Mouse (Mus musculus) olfactory bulb, adult 2 months (tissue): ENCODE data around the gene Gpr35. TPM values are rescaled to one million over a fixed set of nuclear protein-coding genes. Genes with fewer than 3 reads are reported as not detected.
A peak's percentile ranks its signal among the peaks of the same experiment; 100 is the strongest.

Source experiments
- H3K27ac ChIP-seq: fragments of 200-500 bp; 2 replicates; pipeline ENCODE4 v1.5.1; 2012; ENCODE audit warnings: low read depth, low read length; ENCODE audit not compliant: insufficient read depth
- H3K4me1 ChIP-seq: fragments of 200-500 bp; 2 replicates; pipeline ENCODE4 v1.6.1; 2012; ENCODE audit warnings: low read length; ENCODE audit not compliant: control insufficient read depth, insufficient read depth
- H3K4me3 ChIP-seq: fragments of 200-500 bp; 2 replicates; pipeline ENCODE4 v1.5.1; 2012; ENCODE audit warnings: mild to moderate bottlenecking, low read depth, low read length, moderate library complexity; ENCODE audit not compliant: insufficient read depth
- CTCF ChIP-seq: fragments of 200-500 bp; IDR thresholded peaks from 2 replicates; pipeline ENCODE4 v1.5.1; 2012; ENCODE audit warnings: low read depth, mild to moderate bottlenecking, low read length, moderate library complexity; ENCODE audit not compliant: insufficient read depth
- POLR2A ChIP-seq: fragments of 200-500 bp; IDR thresholded peaks from 2 replicates; pipeline ENCODE4 v1.6.1; 2012; ENCODE audit warnings: mild to moderate bottlenecking, low read depth, low read length, moderate library complexity; ENCODE audit not compliant: insufficient read depth
- WGBS: fragments of 180-500 bp; shearing (Covaris S2); methylation state at CpG from one replicate; pipeline ENCODE4 v1.1.7; 2018; 5-methylcytosine and 5-hydroxymethylcytosine counted together
- polyA plus RNA-seq: library from polyadenylated mRNA; stranded (reverse); fragments of >200 nt; gene quantifications from 2 replicates; pipeline ENCODE4 v1.2.4, GENCODE M21; 2012; ENCODE audit warnings: low replicate concordance; ENCODE audit not compliant: missing spikeins, insufficient read depth, insufficient read length

Gpr35 gene
- polyA plus RNA-seq, result not detected in 2 replicates

DNA sequence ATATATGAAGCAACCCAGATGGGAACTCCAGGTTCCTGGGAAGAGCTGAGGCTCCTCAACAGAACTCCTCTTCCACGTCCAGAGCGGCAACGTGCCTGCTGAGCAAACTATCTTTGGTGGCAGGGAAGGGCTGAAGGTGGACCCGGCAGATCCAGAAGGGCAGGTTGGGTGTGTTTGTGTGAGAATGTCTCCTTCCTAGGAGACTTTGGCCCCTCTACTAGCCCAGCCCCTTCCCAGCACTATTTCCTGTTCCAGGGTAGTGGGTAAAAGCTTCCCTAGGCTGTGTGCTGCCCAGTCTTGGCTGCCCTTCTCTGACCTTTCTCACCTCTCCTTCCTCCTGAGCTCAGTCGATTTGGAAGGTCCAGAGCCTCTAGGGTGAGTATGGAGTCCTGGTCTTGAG is at the start of gene Gpr35:
Gpr35 (plus strand) TSS at position 259 of the 400 bp plus-strand sequence.
- WGBS, result 79% methylated on average over 5 of the region's 5 CpGs
- Histone ChIP-seq H3K27ac (no peak within 1 kb of the TSS), H3K4me1 (no peaks in the 10 kb centered on the region), H3K4me3 (no peak within 1 kb of the TSS)
- TF ChIP-seq CTCF, result no peak
- TF ChIP-seq POLR2A, result no peak

DNA sequence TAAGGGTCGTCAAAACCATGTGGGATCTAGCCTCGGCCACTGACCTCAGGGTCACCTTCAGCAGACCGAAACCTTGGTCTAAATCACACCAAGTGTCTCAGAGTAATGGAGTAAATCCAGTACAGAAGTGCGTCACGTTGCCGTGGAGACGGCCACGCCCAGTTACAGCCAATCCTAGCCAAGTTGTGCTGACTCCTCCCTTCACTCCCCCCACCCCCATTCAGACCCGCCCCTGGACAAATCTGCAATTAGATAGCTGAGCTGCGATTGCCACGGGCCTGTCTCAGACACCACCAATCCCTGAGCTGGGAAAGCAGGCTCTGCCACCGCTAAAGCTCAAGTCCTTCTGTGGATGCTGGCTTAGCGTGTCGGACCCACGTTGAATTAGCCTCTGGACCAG is 47.9 kb upstream of the Gpr35 start, which contains the start of gene Ankmy1:
Ankmy1 (minus strand) TSS at position 121 of the 400 bp plus-strand sequence.
- H3K27ac ChIP-seq, result peak within 1 kb of the TSS; percentile 7
- no peak for TF ChIP-seq CTCF
- no peak for TF ChIP-seq POLR2A
- WGBS, result 2% methylated on average over 15 of the region's 15 CpGs
- H3K4me3 ChIP-seq, result peak within 1 kb of the TSS; percentile 28
- peaks cover 14% of the 10 kb centered on the region for H3K4me1 ChIP-seq

DNA sequence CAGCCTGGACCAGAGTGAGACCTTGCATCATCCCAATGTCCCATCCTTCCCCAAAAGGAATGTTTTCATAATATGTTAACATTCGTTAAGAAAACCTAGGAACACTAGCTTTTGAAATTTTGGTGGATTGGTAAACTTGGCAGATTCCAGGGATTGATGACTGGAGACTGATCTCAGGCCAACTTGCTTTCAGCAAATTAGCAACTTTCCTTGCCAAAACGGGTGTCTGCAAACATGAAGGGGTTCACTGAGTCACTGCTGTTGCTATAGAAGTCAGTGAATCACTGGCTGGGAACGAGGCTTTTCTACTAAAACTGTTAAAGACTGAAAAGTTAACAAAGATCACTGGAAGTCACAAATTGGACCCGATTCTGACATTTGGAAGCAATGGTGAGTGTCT is 47.0 kb upstream of the Gpr35 start:
- 26% methylated on average over 4 of the region's 4 CpGs for WGBS
- Histone ChIP-seq H3K27ac (0 out of 2 replicates have a peak overlapping the region, but pooled peaks have one; percentile 7), H3K4me1 (peaks cover 17% of the 10 kb centered on the region), H3K4me3 (no peak overlapping the region)
- TF ChIP-seq CTCF (no peak), POLR2A (no peak)

DNA sequence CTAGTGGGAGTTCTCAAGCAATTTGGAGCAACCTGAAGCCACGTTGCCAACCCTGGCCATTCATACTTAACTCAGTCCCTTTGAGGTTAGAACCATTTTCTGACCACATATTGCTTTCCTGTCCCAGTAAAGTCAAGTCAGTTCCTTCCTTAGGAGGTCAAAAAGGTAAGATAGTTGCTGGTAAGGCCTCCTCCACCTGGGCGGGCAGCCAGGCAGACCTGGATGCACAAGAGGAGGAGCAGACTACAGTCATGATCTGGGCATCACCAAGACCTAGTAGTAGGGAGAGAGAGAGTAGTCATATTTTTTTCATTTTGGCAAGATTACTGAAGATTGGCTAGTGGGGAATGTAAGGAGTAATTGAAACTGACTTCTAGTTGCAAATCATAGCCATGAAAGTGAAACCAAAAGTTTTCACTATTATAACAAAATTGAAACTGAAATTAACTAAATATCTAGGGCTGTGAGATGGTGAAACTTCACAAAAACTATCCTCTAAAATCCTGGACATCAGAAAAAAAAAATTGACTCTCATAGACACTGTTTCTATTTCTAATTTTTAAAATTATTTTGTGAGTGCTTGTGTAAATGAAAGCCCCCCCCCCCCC is 44.9 kb upstream of the Gpr35 start:
- no peak overlapping the region for H3K27ac ChIP-seq
- TF ChIP-seq POLR2A, result no peak
- TF ChIP-seq CTCF, result no peak
- WGBS, result 97% methylated on average over 2 of the region's 2 CpGs
- no peak overlapping the region for H3K4me3 ChIP-seq
- H3K4me1 ChIP-seq, result peaks cover 21% of the 10 kb centered on the region

GRCm38 (mm10) chr1:92906779-92907631 is 43.7 kb upstream of the Gpr35 start, which contains the start of gene Dusp28:
Dusp28 (plus strand) TSS chr1:92906981.
- TF ChIP-seq CTCF (peak; percentile 21; the same call in 1 of the 2 replicates), POLR2A (peak; percentile 92)
- peaks cover 29% of the 10 kb centered on the region for H3K4me1 ChIP-seq
- peak within 1 kb of the TSS; percentile 76 for H3K27ac ChIP-seq
- H3K4me3 ChIP-seq, result peak within 1 kb of the TSS; percentile 66
- under 1% methylated on average over 80 of the region's 81 CpGs for WGBS

GRCm38 (mm10) chr1:92907632-92908360 is 42.9 kb upstream of the Gpr35 start:
- no peak for TF ChIP-seq CTCF
- TF ChIP-seq POLR2A, result no peak
- Histone ChIP-seq H3K4me3 (peak overlapping the region; percentile 66), H3K4me1 (peaks cover 31% of the 10 kb centered on the region), H3K27ac (peak overlapping the region; percentile 73)
- 39% methylated on average over 20 of the region's 20 CpGs for WGBS

- Histone ChIP-seq H3K4me1 (peaks cover 29% of the 10 kb centered on the region), H3K4me3 (no peak overlapping the region), H3K27ac (no peak overlapping the region)
- whole genome bisulfite sequencing, result 96% methylated on average over 3 of the region's 3 CpGs
- no peak for TF ChIP-seq POLR2A
- no peak for TF ChIP-seq CTCF
Measured at GRCm38 (mm10) chr1:92908664-92909063, 42.0 kb upstream of the Gpr35 start.

- Histone ChIP-seq H3K27ac (no peak overlapping the region), H3K4me1 (peaks cover 29% of the 10 kb centered on the region), H3K4me3 (no peak overlapping the region)
- 71% methylated on average over 4 of the region's 4 CpGs for WGBS
- TF ChIP-seq POLR2A (no peak), CTCF (no peak)
Measured at GRCm38 (mm10) chr1:92909068-92909467, 41.6 kb upstream of the Gpr35 start.
